Mouse (Mus musculus) kidney, adult 2 months (tissue): ENCODE data around the gene Capn15. TPM values are rescaled to one million over a fixed set of nuclear protein-coding genes. Genes with fewer than 3 reads are reported as not detected.

ENCODE experiments used
- DNase-seq: peaks from one replicate; pipeline ENCODE4 v3.0.0; 2021
- H3K27ac ChIP-seq: fragments of 200-500 bp; 2 replicates; pipeline ENCODE4 v1.5.1; 2012; ENCODE audit warnings: low read depth, low read length, control low read depth, inconsistent platforms; ENCODE audit not compliant: insufficient read depth
- H3K27me3 ChIP-seq: fragments of 200-500 bp; replicated peaks from 2 replicates; pipeline ENCODE4 v1.6.1; 2012; ENCODE audit warnings: mild to moderate bottlenecking, moderate library complexity, low read length, inconsistent platforms; ENCODE audit not compliant: control insufficient read depth, insufficient read depth
- H3K36me3 ChIP-seq: fragments of 200-500 bp; 2 replicates; pipeline ENCODE4 v1.6.1; 2012; ENCODE audit warnings: mild to moderate bottlenecking, moderate library complexity, low read length, inconsistent platforms; ENCODE audit not compliant: control insufficient read depth, insufficient read depth
- H3K4me1 ChIP-seq: fragments of 200-500 bp; 2 replicates; pipeline ENCODE4 v1.6.1; 2011; ENCODE audit warnings: low read length; ENCODE audit not compliant: control insufficient read depth, insufficient read depth
- H3K4me3 ChIP-seq: fragments of 200-500 bp; 2 replicates; pipeline ENCODE4 v1.5.1; 2011; ENCODE audit warnings: mild to moderate bottlenecking, low read depth, low read length, control low read depth; ENCODE audit not compliant: insufficient read depth
- CTCF ChIP-seq: fragments of 200-500 bp; conservative IDR thresholded peaks from 2 replicates; pipeline ENCODE4 v1.5.1; 2011; ENCODE audit warnings: low read depth, mild to moderate bottlenecking, control low read depth, low read length, moderate library complexity, mixed read lengths; ENCODE audit not compliant: insufficient read depth, insufficient read length
- POLR2A ChIP-seq: fragments of 200-500 bp; IDR thresholded peaks from one replicate; pipeline ENCODE4 v1.6.1; 2011; ENCODE audit warnings: low read depth, low read length, control low read depth
- WGBS: fragments of 180-500 bp; shearing (Covaris S2); methylation state at CpG from one replicate; pipeline ENCODE4 v1.1.7; 2018; 5-methylcytosine and 5-hydroxymethylcytosine counted together
- polyA plus RNA-seq: library from polyadenylated mRNA; depleted of rRNA; stranded (reverse); fragments of >200 nt; gene quantifications from 2 replicates; pipeline ENCODE4 v1.2.3, GENCODE M21; 2012

Gene Capn15
- polyA plus RNA-seq, 1 experiment: 24.0 TPM

DNA sequence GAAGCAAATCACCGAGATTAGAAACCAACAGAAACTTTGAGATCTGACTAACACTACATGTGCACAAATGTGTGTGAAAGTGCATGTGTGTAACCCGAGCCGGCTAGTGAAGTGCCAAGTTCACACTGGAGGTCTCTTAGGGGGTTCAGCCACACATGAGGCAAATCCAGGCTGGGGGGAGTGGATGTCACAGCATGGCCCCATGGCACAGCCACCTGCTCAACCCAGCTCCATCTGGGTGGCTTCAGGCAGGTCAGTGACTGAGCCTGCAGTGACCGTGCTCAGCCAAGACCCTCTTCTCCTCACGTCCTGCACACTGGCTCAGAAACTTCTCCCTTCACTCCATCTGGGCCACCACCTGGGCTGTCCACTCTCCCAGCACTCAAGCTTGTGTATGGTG is 35.6 kb downstream of the Capn15 start:
- no peak for TF ChIP-seq CTCF
- no peak for TF ChIP-seq POLR2A
- WGBS: 76% methylated on average over 5 of the region's 5 CpGs
- Histone ChIP-seq H3K36me3 (no peaks in the 10 kb centered on the region), H3K4me3 (no peak overlapping the region), H3K27ac (0 out of 2 replicates have a peak overlapping the region, but pooled peaks have one; percentile 0), H3K27me3 (no peaks in the 10 kb centered on the region), H3K4me1 (peaks cover 3% of the 10 kb centered on the region; the same call in 1 of the 2 replicates)
- no peak for DNase-seq

DNA sequence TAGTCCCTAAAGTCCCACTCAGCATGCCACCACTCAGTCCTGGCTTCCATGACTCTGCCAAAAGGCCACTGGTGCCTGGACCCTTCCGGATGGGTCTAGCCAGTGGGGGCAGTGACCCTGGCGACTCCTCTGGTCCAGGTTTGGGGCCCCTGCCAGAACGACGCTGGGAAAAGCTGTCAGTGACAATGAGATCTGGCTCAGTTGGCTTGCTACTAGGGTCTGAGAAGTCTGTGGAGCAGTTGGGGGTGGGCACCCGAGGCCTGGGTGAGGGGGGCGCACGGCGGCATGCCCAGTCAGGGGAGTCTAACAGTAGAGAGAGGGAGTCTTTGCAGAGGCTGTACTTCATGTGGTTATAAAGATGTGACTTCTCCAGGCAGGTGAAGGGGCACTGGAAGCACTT is 37.5 kb downstream of the Capn15 start:
- Histone ChIP-seq H3K36me3 (no peaks in the 10 kb centered on the region), H3K4me3 (no peak overlapping the region), H3K27ac (no peak overlapping the region), H3K27me3 (no peaks in the 10 kb centered on the region), H3K4me1 (no peaks in the 10 kb centered on the region)
- TF ChIP-seq CTCF (no peak), POLR2A (no peak)
- 67% methylated on average over 8 of the region's 8 CpGs for WGBS
- no peak for DNase-seq

DNA sequence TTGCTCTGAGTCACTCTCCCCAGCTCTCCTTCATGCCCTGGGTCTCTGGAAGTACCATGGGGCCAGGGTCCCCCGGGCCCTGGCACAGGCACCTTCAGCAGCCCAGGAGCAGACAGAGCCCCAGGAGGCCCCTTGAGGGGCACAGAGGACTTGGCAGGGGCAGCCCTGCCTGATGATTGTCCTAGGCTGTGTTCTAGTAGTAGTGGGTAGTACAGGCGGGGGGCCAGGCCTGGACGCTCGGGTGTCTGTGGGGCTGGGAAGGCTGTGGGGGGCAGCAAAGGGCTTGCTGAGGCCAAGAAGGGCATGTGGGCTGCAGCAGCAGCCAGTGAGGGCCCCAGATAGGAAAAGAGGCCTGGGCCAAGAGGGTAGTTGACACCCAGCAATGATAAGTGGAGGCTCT is 38.0 kb downstream of the Capn15 start:
- Histone ChIP-seq H3K4me1 (no peaks in the 10 kb centered on the region), H3K27me3 (no peaks in the 10 kb centered on the region), H3K27ac (no peak overlapping the region), H3K36me3 (no peaks in the 10 kb centered on the region), H3K4me3 (no peak overlapping the region)
- TF ChIP-seq POLR2A (no peak), CTCF (no peak)
- WGBS: 93% methylated on average over 4 of the region's 4 CpGs
- DNase-seq: no peak

DNA sequence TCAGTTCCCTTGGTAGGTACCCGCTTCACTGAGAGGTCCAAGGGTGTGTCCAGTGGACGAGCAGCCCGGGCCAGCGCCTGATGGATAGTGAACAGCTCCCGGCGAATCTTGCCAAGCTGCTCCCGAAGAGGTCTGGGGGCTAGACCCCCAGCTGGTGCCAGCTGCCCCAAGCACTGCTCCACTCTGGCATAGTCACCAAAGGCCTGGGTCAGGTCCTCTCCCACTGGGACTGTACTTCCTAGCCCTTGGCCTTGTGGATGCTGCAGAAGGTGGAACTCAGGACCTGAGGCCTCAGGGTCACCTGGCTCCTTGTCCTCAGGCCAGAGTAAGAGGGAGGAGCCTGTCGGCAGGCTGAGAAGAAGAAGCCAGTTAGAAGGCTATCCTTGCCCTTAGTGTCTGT is 38.7 kb downstream of the Capn15 start:
- WGBS: 83% methylated on average over 8 of the region's 8 CpGs
- Histone ChIP-seq H3K27me3 (no peaks in the 10 kb centered on the region), H3K4me3 (no peak overlapping the region), H3K36me3 (no peaks in the 10 kb centered on the region), H3K4me1 (peaks cover 4% of the 10 kb centered on the region; the same call in 1 of the 2 replicates), H3K27ac (0 out of 2 replicates have a peak overlapping the region, but pooled peaks have one; percentile 27)
- DNase-seq: no peak
- no peak for TF ChIP-seq POLR2A

DNA sequence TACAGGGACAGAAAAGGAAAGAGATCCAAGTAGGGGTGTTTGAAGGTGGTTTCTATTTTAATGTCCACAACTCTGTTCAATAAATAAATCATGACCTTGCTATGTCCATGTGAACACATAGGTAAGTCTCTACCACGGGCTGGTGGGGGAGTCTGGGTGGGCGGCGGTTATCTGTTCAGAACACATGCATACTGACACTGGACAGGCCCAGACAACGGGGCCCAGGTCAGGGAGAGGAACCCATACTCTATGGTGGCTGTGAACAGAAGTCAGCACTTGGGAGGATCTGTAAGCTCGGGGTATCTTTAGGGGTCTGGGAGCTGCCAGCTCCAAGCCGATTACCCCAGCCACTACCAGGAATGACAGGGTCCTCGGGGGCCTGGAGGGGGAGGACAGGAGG is 39.2 kb downstream of the Capn15 start:
- WGBS: 75% methylated on average over 7 of the region's 7 CpGs
- peak overlapping the region; percentile 43 for H3K27ac ChIP-seq
- DNase-seq: no peak

DNA sequence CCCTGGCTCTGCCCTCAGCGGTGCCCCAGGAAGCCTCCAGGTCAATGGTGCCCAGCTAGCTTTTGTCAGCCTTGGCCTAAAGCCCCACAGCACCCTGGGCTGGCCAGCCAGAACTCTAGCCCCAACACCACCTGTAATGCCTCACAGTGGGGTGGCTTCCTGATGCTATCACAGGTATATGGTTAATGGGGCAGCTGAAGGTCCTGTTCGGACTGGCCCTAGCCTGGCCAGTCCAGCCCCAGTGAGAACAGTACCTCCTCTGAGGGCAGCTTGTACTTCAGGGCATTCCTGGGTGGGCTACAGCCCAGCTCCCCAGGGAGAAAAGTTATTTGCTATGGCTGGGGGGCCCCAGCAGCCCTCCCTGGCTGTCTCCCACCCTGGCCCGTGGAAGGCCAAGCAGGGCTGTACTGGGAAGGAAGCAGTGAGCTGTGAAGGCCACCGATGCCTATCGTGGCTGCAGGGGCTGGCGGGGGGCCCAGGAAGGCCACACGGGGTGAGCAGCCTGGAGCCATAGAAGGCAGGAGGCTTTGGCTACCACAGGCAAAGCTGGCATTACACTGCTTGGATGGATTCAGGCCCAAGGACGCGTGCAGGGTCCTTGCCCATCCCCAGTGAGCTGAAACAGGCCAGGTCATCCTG is 40.0 kb downstream of the Capn15 start:
- TF ChIP-seq CTCF: no peak
- TF ChIP-seq POLR2A: no peak
- H3K4me1 ChIP-seq: peaks cover 10% of the 10 kb centered on the region; the same call in 1 of the 2 replicates
- no peak overlapping the region for H3K4me3 ChIP-seq
- H3K36me3 ChIP-seq: no peaks in the 10 kb centered on the region
- DNase-seq: peak; percentile 75
- WGBS: 44% methylated on average over 9 of the region's 9 CpGs
- peak overlapping the region; percentile 83 for H3K27ac ChIP-seq
- H3K27me3 ChIP-seq: no peaks in the 10 kb centered on the region

More for the DNA sequence above, 39.2 kb downstream of the Capn15 start:
- TF ChIP-seq POLR2A: no peak
- TF ChIP-seq CTCF: no peak
- H3K36me3 ChIP-seq: no peaks in the 10 kb centered on the region
- peaks cover 4% of the 10 kb centered on the region; the same call in 1 of the 2 replicates for H3K4me1 ChIP-seq
- H3K4me3 ChIP-seq: no peak overlapping the region
- no peaks in the 10 kb centered on the region for H3K27me3 ChIP-seq

DNA sequence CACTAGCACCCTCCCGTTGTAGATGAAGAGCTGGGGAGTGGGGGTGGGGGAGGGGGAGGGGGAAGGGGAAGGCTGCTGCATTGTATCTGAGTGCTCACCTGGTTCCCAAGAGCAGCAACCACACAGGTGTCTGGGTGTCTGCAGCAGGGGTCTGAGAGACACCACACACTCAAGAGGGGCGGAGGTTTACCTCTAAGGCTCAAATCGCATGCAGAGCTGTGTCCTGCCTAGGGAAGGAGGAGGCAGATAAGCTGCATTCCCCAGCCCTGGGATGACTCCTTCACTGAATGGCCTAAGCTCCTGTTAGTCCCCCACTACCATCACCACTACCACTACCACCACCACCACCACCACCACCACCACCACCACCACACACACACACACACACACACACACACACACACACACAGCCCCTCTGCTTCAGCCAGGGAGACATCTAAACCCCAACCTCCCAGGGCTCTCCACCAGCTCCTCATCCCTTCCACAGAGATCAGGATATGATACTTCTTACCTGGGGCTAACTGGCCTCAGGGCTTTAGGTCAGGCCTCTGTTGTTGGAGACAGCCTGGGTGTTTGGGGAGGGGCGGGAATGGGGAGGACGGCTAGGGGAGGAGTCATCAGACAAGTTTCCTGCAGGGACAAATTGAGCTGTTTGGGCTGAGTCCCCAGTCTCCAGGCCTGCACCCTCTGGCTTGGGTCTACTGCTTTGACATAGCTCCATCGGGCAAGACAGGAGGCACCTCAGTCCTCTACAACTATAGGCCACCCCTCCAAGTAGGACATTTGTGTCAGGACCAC is 41.0 kb downstream of the Capn15 start, which contains the start of the genes Pigq and Nhlrc4:
Gene Pigq (minus strand): TSS at position 571 of the 798 bp plus-strand sequence.
Gene Nhlrc4 (minus strand): TSS at position 596 of the 798 bp plus-strand sequence.
- Histone ChIP-seq H3K4me1 (peaks cover 12% of the 10 kb centered on the region; the same call in 1 of the 2 replicates), H3K27me3 (no peaks in the 10 kb centered on the region), H3K4me3 (no peak within 1 kb of the TSS), H3K36me3 (no peaks in the 10 kb centered on the region), H3K27ac (peak within 1 kb of the TSS; percentile 83)
- no peak for TF ChIP-seq POLR2A
- TF ChIP-seq CTCF: no peak
- DNase-seq: no peak
- 57% methylated on average over 6 of the region's 6 CpGs for WGBS
